8 mouse cellular contexts compared by ENCODE assay signal in genomic region chr7:45830427-45831127, GRCm38 (mm10). TPM values are rescaled to one million over a fixed set of nuclear protein-coding genes. Genes with fewer than 3 reads are reported as not detected.
DNase-seq lines count a peak whose midpoint lies in the region; ATAC-seq lines count a peak whose summit lies in the region.

TSS of gene Grwd1 (minus strand) at chr7:45830944.

- WGBS in embryonic facial prominence, embryonic 11.5 days = under 1% methylated on average over 35 of the region's 35 CpGs
- under 1% methylated on average over 35 of the region's 35 CpGs for WGBS in limb, embryonic 11.5 days
- under 1% methylated on average over 35 of the region's 35 CpGs for WGBS in midbrain, embryonic 14.5 days

- H3K27ac ChIP-seq in embryonic facial prominence, embryonic 11.5 days (replicated peaks; ENCODE audit: low read depth, low read length) = no peak within 1 kb of the TSS; the same call in 1 of the 2 replicates
- no peak within 1 kb of the TSS for H3K27ac ChIP-seq in limb, embryonic 11.5 days (replicated peaks; ENCODE audit: low read depth, low read length)
- peak within 1 kb of the TSS; percentile 71 for H3K27ac ChIP-seq in midbrain, embryonic 14.5 days (replicated peaks; ENCODE audit: low read depth, low read length)

- peaks cover 5% of the 10 kb centered on the region; the same call in 1 of the 2 replicates for H3K4me1 ChIP-seq in embryonic facial prominence, embryonic 11.5 days (ENCODE audit: control insufficient read depth, insufficient read depth, low read length)
- peaks cover 12% of the 10 kb centered on the region for H3K4me1 ChIP-seq in limb, embryonic 11.5 days (ENCODE audit: control insufficient read depth, insufficient read depth, low read length)
- peaks cover 11% of the 10 kb centered on the region for H3K4me1 ChIP-seq in midbrain, embryonic 14.5 days (ENCODE audit: control insufficient read depth, insufficient read depth, low read length)

- peak within 1 kb of the TSS; percentile 93 for H3K4me3 ChIP-seq in embryonic facial prominence, embryonic 11.5 days (ENCODE audit: low read depth, low read length)
- H3K4me3 ChIP-seq in limb, embryonic 11.5 days (ENCODE audit: low read depth, low read length) = peak within 1 kb of the TSS; percentile 95
- peak within 1 kb of the TSS; percentile 59 for H3K4me3 ChIP-seq in midbrain, embryonic 14.5 days (replicated peaks; ENCODE audit: low read depth, low read length)

- H3K9me3 ChIP-seq in embryonic facial prominence, embryonic 11.5 days (replicated peaks; ENCODE audit: control insufficient read depth, low read length) = no peaks in the 10 kb centered on the region
- H3K9me3 ChIP-seq in limb, embryonic 11.5 days (ENCODE audit: control insufficient read depth, low read length) = no peaks in the 10 kb centered on the region; the same call in 1 of the 2 replicates
- H3K9me3 ChIP-seq in midbrain, embryonic 14.5 days (ENCODE audit: control insufficient read depth, low read length) = no peaks in the 10 kb centered on the region

- H3K9ac ChIP-seq in embryonic facial prominence, embryonic 11.5 days (replicated peaks; ENCODE audit: low read length) = peak within 1 kb of the TSS; percentile 79
- peak within 1 kb of the TSS; percentile 68 for H3K9ac ChIP-seq in limb, embryonic 11.5 days (ENCODE audit: low read length)
- H3K9ac ChIP-seq in midbrain, embryonic 14.5 days (replicated peaks; ENCODE audit: low read length) = peak within 1 kb of the TSS; percentile 51

- H3K27me3 ChIP-seq in embryonic facial prominence, embryonic 11.5 days (ENCODE audit: control insufficient read depth, insufficient read depth, low read length) = peaks cover 41% of the 10 kb centered on the region
- peaks cover 44% of the 10 kb centered on the region for H3K27me3 ChIP-seq in limb, embryonic 11.5 days (ENCODE audit: control insufficient read depth, insufficient read depth, low read length)
- H3K27me3 ChIP-seq in midbrain, embryonic 14.5 days (ENCODE audit: control insufficient read depth, insufficient read depth, low read length) = peaks cover 40% of the 10 kb centered on the region

- peaks cover 14% of the 10 kb centered on the region for H3K36me3 ChIP-seq in embryonic facial prominence, embryonic 11.5 days (replicated peaks; ENCODE audit: control insufficient read depth, insufficient read depth, low read depth, low read length)
- H3K36me3 ChIP-seq in limb, embryonic 11.5 days (ENCODE audit: control insufficient read depth, insufficient read depth, low read length) = peaks cover 17% of the 10 kb centered on the region; the same call in 1 of the 2 replicates
- H3K36me3 ChIP-seq in midbrain, embryonic 14.5 days (ENCODE audit: control insufficient read depth, insufficient read depth, low read length) = peaks cover 35% of the 10 kb centered on the region

- DNase-seq in urinary bladder, adult 18-20 months (ENCODE audit: low spot score in 2 of 2) = peak; percentile 66 to 82
- DNase-seq in urinary bladder, postnatal 10 days (ENCODE audit: low spot score) = no peak
- DNase-seq in embryonic facial prominence, embryonic 11.5 days (ENCODE audit: low spot score) = peak; percentile 94
- DNase-seq in heart, adult 11 months = peak; percentile 99
- DNase-seq in kidney, adult 18-20 months = peak; percentile 89
- peak; percentile 91 for DNase-seq in limb, embryonic 11.5 days (ENCODE audit: low spot score)
- DNase-seq in midbrain, embryonic 14.5 days = peak; percentile 96
- peak; percentile 66 to 77 for DNase-seq in spleen, adult 18-20 months

- H3K4me2 ChIP-seq in embryonic facial prominence, embryonic 11.5 days (ENCODE audit: low read depth, low read length) = peak within 1 kb of the TSS; percentile 61
- H3K4me2 ChIP-seq in limb, embryonic 11.5 days (ENCODE audit: low read depth, severe bottlenecking) = peak within 1 kb of the TSS; percentile 66
- H3K4me2 ChIP-seq in midbrain, embryonic 14.5 days (ENCODE audit: low read length) = peak within 1 kb of the TSS; percentile 76

- ATAC-seq in embryonic facial prominence, embryonic 11.5 days (replicated peaks; ENCODE audit: insufficient number of reproducible peaks, low FRiP score, low TSS enrichment, low read depth) = peak; percentile 87
- ATAC-seq in limb, embryonic 11.5 days (ENCODE audit: insufficient number of reproducible peaks, low FRiP score, low TSS enrichment, low read depth) = peak; percentile 78; the same call in 1 of the 2 replicates
- peak; percentile 89 for ATAC-seq in midbrain, embryonic 14.5 days (ENCODE audit: low FRiP score, low TSS enrichment)

RNA-seq across cellular contexts. Expression of gene Grwd1, which starts in this region (rescaled TPM):
- polyA plus RNA-seq in embryonic facial prominence, embryonic 11.5 days (2014; fragmentation: Nextera tagmentation; extraction: Ambion mirVana) = 78.6 and 81.7 TPM in 2 replicates
- 90.6 and 94.3 TPM in 2 replicates for polyA plus RNA-seq in limb, embryonic 11.5 days (2014; fragmentation: Nextera tagmentation; extraction: Ambion mirVana)
- 37.2 and 37.4 TPM in 2 replicates for polyA plus RNA-seq in midbrain, embryonic 14.5 days (2014; fragmentation: Nextera tagmentation; extraction: Ambion mirVana)
